Mouse (Mus musculus) E14TG2a.4 (cell line): Measurements from ENCODE around the gene Izumo1.

ENCODE experiments used
- CTCF ChIP-seq: conservative IDR thresholded peaks from 2 replicates; pipeline ENCODE4 v1.5.1; 2014; ENCODE audit warnings: low read length
- NANOG ChIP-seq: IDR thresholded peaks from 2 replicates; pipeline ENCODE4 v1.6.1; 2014; ENCODE audit warnings: borderline replicate concordance, low read length, mixed read lengths
- POU5F1 ChIP-seq: IDR thresholded peaks from 2 replicates; pipeline ENCODE4 v1.6.1; 2014; ENCODE audit warnings: low read length, borderline replicate concordance

DNA sequence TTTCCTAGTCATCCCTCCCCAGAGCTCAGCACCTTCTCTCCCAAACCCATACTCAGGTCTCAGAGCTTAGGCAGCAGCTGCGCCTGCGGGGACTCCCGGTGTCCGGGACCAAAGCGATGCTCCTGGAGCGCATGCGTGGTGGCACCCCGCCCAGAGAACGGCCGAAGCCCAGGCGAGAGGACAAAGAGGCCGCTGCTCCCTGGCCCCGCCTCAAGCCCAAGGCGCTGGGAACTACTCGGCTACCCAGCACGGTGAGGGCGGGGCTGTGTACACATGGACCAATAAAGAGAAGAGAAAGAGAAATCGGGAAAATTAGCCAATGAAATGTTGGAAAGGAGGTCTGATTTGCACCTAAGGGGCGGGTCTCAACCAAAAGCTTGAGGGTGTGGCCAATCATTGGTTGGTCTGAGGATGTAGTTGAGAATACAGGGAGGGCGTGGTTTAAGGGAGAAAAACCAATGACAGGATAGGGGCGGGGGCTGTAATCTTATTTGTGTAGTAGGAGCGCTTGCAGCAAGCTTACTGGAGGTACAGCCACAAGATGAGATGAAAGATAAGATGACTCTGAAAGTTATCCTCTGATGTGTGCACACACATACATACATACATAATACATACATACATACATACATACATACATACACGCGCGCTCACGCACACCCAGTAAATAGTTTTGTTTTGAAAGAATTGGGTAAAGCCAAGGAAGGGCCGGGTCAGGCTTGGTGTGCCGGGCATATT, 22.0 kb downstream of the Izumo1 start:
- TF ChIP-seq CTCF (no peak), NANOG (no peak), POU5F1 (no peak)
